Mouse (Mus musculus) left cerebral cortex, adult 2 months (tissue): ENCODE measurements at regions not wholly inside any gene's neighbourhood (a gene's known extent, or its start where the extent isn't known, plus 50 kb on each side); places are given as distances from the start of the nearest gene placed in this dataset.

Experiments
- DNase-seq, 2 experiments: peaks; one replicate each; pipeline ENCODE4 v3.0.0; 2021 to 2022; ENCODE audit warnings: low spot score in 2 of 2, mixed read lengths in 1 of 2; ENCODE audit errors: extremely low spot score in 1 of 2
- H3K27ac ChIP-seq: fragments of 200-600 bp; 2 replicates; pipeline ENCODE4 v1.8.1; 2022
- H3K4me3 ChIP-seq: fragments of 200-600 bp; 2 replicates; pipeline ENCODE4 v1.8.1; 2022
- CTCF ChIP-seq: fragments of 200-600 bp; IDR thresholded peaks from 2 replicates; pipeline ENCODE4 v1.8.1; 2022; ENCODE audit warnings: antibody characterized with exemption, mild to moderate bottlenecking, moderate library complexity
- intact Hi-C: fragments of 180-260 bp; cut with DNase I; formaldehyde crosslinking; loops from one replicate; pipeline ENCODE4 v1.15.1; 2025

DNA sequence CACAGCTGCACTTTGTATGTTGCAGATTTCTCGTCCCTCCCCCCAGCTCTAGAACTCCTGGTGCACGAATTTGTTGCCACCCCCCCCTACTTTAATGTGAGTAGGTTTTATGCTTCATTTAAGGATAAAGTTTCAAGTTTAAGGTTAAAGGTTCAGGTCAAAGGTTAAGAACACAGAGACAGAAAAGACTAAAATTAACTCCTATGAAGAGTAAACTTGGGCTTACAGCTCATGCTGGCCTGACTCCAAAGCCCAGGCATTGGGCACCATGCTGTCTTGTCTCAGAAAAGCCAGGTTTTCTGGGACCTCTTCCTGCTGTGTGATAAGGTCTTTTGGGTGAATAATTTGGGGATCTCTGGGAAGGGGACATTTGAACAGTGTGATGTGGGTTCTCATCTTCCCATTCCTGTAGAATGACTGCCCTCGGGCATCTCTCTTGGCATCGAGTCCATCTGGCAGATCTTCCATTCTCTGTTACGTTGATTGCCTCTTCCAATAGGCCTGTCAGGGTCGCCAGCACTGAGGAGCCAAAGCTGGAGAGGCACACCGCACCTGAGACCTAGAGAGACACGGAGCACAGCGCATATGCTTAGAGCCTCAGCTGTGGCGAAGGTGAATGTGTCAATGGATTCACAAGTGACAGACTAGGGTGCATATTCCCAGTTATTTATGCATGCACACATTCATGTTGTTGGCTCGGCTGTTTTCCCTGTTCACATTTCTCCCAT, 466.1 kb downstream of the Cd83 start:
- intact Hi-C loops: no loop called here
- DNase-seq: no peak

DNA sequence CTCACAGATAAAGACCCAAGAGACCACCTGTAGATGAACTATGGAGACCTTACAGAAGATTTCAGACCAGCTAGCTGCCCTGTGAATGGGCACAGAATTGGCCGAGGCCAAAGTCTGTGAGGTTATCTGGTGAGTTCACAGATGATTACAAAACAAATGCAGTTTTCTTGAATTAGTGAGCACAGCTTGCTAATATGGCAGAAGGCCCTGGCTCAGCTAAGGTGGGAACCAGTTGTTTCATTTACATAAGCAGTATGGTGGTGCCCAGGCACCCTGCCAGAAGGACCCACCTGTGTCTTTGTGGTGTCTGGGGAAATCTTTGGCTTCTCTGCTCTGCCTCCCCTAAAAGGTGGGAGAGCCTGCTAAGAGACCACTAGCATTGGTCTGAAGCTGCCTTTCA, 466.9 kb downstream of the Cd83 start:
- intact Hi-C loops: no loop called here
- TF ChIP-seq CTCF: no peak
- Histone ChIP-seq H3K27ac (no peak overlapping the region), H3K4me3 (no peak overlapping the region)
- DNase-seq: no peak

More for the DNA sequence above, 466.1 kb downstream of the Cd83 start:
- Histone ChIP-seq H3K27ac (no peak overlapping the region), H3K4me3 (no peak overlapping the region)
- no peak for TF ChIP-seq CTCF

DNA sequence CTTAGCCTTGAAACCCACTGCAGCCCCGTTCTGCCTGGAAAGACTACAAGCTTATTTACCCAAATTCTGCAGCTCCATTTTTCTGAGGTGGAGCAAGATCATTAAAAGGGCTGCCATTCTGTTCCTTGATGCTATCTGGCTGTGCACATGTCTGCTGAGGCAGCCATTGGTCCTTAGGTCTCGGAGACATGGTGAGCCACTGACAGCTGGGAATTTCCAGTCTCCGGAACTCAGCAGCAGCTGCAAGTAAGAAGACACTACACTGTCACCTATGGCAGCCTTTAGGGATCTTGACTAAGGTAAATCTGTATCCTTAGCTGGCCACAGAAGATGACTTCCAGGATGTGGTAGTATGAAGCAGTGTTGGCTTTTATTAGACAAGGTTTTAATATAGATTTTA, 467.9 kb downstream of the Cd83 start:
- intact Hi-C loops: no loop called here
- Histone ChIP-seq H3K27ac (no peak overlapping the region), H3K4me3 (no peak overlapping the region)
- DNase-seq: no peak
- no peak for TF ChIP-seq CTCF

DNA sequence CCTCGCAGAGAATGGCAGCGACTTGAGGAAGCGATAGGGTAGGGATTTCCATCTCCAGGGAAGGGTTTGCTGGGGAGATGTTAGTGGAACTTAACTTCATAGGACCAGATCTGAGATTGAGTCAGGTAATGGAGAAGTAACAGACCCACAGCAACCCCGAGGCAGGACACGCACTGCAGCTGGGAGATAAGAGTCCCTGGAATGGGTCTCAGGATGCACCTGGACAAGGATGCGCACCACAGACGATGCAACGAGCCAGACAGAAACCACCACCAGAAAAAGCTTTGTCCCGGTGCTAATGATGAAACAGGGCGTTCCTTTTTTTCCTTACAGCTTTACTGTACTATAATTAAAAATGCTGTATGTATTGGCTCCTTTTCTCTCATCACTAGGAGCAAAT, 470.9 kb upstream of the Jarid2 start:
- intact Hi-C loops: no loop called here
- TF ChIP-seq CTCF: no peak
- no peak overlapping the region for H3K27ac ChIP-seq
- H3K4me3 ChIP-seq: no peak overlapping the region
- no peak for DNase-seq

DNA sequence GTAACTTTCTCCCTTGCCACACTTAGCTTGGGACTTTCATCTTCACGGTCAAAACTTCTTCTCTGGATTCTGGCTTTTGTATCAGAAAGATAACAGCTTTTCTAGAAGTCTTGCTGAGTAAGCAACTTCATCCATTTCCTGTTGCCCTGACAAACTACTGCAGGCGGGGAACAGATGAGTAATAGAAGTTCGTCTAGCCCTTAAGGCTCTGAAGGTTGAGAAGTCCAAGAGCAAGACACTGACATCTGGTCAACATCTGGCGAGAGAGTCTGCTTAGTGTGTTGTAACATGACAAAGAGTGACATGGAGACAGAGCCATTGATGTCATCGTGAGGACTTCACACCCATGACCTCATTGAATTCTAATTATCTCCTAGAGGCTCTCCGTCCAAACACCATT, 469.2 kb upstream of the Jarid2 start:
- DNase-seq: no peak
- Histone ChIP-seq H3K4me3 (no peak overlapping the region), H3K27ac (no peak overlapping the region)
- TF ChIP-seq CTCF: no peak
- intact Hi-C loops: no loop called here

DNA sequence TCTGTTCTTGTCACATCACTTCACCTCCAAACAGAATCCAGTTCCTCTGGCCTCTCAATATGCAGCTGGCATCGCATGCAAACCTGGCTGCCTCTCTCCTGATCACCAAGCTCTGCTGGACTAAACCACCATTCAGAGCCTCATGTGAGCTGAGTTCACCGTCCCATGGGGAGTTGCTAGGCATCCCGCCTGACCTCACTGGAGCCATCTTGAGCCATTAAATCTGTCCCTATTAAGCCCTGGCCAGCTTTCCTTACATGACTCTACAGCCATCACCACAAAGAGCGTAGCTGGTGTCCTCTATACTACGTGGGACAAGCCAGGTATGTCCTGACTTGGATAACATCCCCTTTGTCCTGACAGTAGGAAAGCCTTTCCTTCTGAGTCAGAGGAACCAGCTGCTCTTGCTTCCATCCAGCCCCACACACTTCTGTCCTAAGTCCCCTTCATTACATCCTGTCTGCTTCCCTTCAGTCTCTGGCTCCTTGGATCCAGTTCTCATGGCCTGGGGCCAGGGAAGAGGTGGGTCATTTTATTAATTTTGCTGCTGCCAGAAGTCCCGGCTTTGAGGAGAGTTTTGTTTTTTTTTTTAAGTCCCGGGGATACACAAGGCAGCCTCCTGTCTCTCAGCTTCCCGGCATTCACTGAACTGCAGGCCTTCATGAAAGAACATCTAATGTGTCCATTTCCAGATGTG, 468.5 kb upstream of the Jarid2 start:
- no peak for TF ChIP-seq CTCF
- Histone ChIP-seq H3K4me3 (no peak overlapping the region), H3K27ac (no peak overlapping the region)
- intact Hi-C loops: no loop called here
- no peak for DNase-seq

DNA sequence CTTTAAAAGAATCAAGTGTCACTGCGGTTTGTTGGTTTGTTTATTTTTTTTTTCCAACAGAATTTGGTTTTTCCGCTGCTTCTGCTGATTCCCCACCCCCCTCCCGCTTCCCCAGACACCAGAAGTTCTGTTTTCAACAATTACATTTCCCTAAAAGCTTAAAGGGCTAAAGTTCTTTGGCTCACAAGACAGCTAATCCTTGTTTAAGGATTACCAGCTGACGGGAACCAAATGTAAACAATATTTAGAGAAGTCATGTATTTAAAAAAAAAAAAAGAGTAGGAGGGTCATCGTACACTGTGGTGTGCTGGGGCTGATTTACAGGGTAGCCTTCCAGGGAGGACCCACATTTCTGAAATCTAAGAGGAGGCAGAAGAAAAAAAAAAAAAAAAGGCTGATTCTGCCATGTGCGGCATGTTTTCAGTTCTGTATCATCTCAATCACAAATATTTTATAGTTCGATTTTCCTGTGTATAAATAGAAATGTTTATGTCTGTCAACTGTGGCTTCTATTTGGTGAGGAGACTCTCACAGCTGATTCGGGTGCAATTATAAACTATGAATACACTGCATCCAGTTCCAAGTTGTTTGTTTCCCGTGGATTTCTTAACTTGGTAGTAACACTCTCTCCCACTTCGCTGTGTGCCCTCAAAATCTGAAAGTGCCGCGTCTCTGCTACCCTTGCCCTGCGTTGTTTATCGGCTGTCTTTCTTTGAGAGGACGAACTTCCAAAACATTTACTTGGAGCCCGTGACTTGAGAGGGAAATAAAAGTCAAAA, 456.3 kb upstream of the Jarid2 start:
- no peak for TF ChIP-seq CTCF
- Histone ChIP-seq H3K4me3 (no peak overlapping the region), H3K27ac (no peak overlapping the region)
- DNase-seq: no peak
- intact Hi-C loops: no loop called here

DNA sequence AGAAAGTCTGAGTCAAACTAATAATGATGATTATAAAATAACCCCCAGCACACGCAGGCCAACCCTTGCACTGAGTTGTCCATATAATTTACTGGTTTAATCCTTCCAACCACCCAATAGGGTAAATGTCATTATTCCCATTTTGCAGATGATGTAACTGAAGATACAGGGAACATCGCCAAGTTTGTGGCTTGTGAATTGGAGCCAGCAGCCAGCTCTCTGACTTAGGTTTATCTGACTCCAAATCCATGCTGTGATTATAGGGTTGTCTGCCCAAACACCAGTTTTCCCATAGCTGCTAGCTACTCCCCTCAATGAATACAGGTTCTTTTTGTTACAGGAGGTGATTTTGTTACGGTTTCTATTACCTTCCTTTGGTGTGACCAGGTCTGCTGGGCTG, 451.3 kb upstream of the Jarid2 start:
- Histone ChIP-seq H3K4me3 (no peak overlapping the region), H3K27ac (no peak overlapping the region)
- TF ChIP-seq CTCF: no peak
- intact Hi-C loops: no loop called here
- no peak for DNase-seq

DNA sequence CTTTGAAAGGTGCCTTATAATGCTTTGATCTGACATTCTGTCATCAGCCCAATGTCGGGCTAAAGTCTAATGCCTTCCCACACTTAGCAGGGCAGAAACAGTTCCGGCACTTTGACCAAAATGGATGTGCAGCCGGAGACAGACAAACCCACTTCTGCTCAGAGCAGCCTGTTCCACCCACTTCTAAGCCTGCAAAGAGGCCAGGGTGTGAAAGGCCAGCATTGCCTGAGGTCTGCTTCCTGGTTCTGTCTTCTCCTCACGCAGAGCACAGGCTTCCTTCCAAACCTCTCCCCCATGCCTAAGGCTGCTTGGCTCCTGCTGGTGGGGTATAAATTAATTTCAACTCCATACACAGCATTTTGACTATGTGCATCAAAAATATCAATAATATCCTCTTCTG, 450.2 kb upstream of the Jarid2 start:
- intact Hi-C loops: no loop called here
- TF ChIP-seq CTCF: no peak
- H3K4me3 ChIP-seq: no peak overlapping the region
- no peak overlapping the region for H3K27ac ChIP-seq
- DNase-seq: no peak

DNA sequence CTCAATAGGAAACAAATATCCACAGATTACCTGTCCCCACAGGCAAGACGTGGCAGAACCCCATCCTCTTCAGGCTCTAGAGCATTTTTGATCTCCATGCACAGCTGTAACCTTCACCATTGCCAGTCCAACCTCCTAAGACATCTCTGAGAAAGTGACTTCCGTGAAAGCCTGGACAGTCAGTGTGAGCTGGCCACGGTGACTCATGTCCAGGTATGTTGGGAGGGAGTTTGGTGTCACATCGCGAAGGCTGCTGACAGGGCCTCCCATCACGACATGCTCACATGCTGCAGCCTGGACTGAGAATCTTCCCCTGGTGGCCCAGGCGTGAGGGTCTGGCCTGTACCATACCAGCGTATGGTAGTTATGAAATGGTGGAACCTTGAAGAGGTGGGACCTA, 449.0 kb upstream of the Jarid2 start:
- no peak for TF ChIP-seq CTCF
- intact Hi-C loops: no loop called here
- no peak for DNase-seq
- Histone ChIP-seq H3K4me3 (no peak overlapping the region), H3K27ac (no peak overlapping the region)

DNA sequence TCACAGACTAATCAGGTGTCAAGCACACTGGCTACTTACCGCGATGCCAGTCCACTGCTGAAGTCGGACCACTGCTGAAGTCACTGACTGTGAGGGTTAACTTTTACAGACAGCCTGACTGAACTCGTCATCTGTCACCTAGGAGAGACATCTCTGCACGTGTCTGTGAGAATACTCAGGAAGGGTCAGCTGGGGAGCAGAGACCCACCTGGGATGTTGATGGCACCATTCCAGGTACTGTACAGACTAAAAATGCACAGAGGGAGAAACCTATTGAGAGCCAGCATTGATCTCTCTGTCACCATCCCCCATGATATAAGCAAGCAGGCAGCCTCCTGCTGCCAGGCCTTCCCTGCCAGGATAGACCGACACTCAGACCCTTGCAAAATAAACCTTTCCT, 447.5 kb upstream of the Jarid2 start:
- H3K27ac ChIP-seq: 0 out of 2 replicates have a peak overlapping the region, but pooled peaks have one; percentile 16
- intact Hi-C loops: loop anchor here (1.0 to 2.0 kb wide), 3 partner anchors 35 to 417 kb away; no protein-coding TSS in a partner anchor
- no peak for TF ChIP-seq CTCF
- no peak overlapping the region for H3K4me3 ChIP-seq
- DNase-seq: no peak

DNA sequence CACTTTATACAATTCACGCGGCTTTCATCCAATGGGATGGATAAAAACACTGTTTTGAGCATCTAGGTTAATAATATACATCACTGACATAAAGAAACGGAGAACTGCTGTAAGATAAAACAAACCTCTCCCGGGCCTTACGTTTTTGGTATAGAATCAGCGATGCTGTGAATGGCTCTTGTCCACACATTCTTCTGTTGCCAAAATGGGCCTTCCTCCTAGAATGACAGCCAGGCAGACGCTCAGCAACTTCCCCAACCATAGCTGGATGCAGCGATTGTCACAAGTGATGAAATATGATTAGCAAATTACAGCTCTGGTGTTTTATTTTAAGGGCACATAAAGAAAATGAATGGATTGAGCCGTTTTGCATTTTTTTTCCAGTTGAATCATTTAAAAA, 447.0 kb upstream of the Jarid2 start:
- H3K27ac ChIP-seq: peak overlapping the region; percentile 36; the same call in 1 of the 2 replicates
- DNase-seq: no peak
- no peak for TF ChIP-seq CTCF
- no peak overlapping the region for H3K4me3 ChIP-seq
- intact Hi-C loops: loop anchor here (1.0 to 2.0 kb wide), 3 partner anchors 34 to 418 kb away; no protein-coding TSS in a partner anchor
